ENCODE assay signal across 10 mouse cellular contexts in genomic region chr15:80098809-80099208, GRCm38 (mm10). TPM values are rescaled to one million over a fixed set of nuclear protein-coding genes. Genes with fewer than 3 reads are reported as not detected.
A peak's percentile ranks its signal among the peaks of the same experiment; 100 is the strongest.
DNase-seq lines count a peak whose midpoint lies in the region; ATAC-seq and TF ChIP-seq lines count a peak whose summit lies in the region.
"Had no signal": no experiment of that assay in that cellular context is flagged by ENCODE, and none has a peak within 500 bp of the region (broad histone marks: within the 10 kb centered on the region; RNA-seq: fewer than 3 reads in every experiment).

No protein-coding gene starts in this region.

- H3K9ac ChIP-seq in hindbrain, embryonic 14.5 days: no peak overlapping the region
- H3K9ac ChIP-seq: embryonic facial prominence, embryonic 12.5 days; midbrain, embryonic 12.5 days had no signal

- no peaks in the 10 kb centered on the region for H3K27me3 ChIP-seq in hindbrain, embryonic 14.5 days (ENCODE audit: control insufficient read depth, insufficient read depth, low read length)

- no peak for TF ChIP-seq CTCF in embryonic fibroblast, embryonic 13.5 days (IDR thresholded peaks at IDR 0.05; ENCODE audit: borderline replicate concordance, insufficient read depth, low read length)

- H3K4me2 ChIP-seq in hindbrain, embryonic 14.5 days (replicated peaks): no peak overlapping the region
- H3K4me2 ChIP-seq: embryonic facial prominence, embryonic 12.5 days; midbrain, embryonic 12.5 days had no signal

- no peak overlapping the region for H3K27ac ChIP-seq in embryonic fibroblast, embryonic 13.5 days (ENCODE audit: insufficient read depth, low read length)
- no peak overlapping the region for H3K27ac ChIP-seq in hindbrain, embryonic 14.5 days
- H3K27ac ChIP-seq: embryonic facial prominence, embryonic 12.5 days; midbrain, embryonic 12.5 days had no signal

- no peak overlapping the region for H3K4me3 ChIP-seq in embryonic fibroblast, embryonic 13.5 days (ENCODE audit: insufficient read depth, low read length)
- no peak overlapping the region for H3K4me3 ChIP-seq in hindbrain, embryonic 14.5 days (replicated peaks; ENCODE audit: low read length)
- H3K4me3 ChIP-seq: embryonic facial prominence, embryonic 12.5 days; midbrain, embryonic 12.5 days had no signal

- DNase-seq in heart, adult 11 months: peak; percentile 94
- DNase-seq in heart, adult 8-10 months (ENCODE audit: low spot score): no peak
- DNase-seq in retina, adult 2 months (ENCODE audit: low read depth, low spot score): peak; percentile 67
- DNase-seq in retina, embryonic 14.5 days (ENCODE audit: low spot score): no peak
- DNase-seq in retina, postnatal 1 day: peak; percentile 66
- no peak for DNase-seq in hindbrain, embryonic 14.5 days (ENCODE audit: low spot score)
- no peak for DNase-seq in thymus, postnatal 4 days

- no peak for ATAC-seq in hindbrain, embryonic 14.5 days (ENCODE audit: low FRiP score)

- H3K36me3 ChIP-seq in hindbrain, embryonic 14.5 days (replicated peaks; ENCODE audit: control insufficient read depth, insufficient read depth): no peaks in the 10 kb centered on the region
- H3K36me3 ChIP-seq: embryonic facial prominence, embryonic 12.5 days; midbrain, embryonic 12.5 days had no signal

- peak; percentile 47; the same call in 1 of the 2 replicates for TF ChIP-seq POLR2A in embryonic fibroblast, embryonic 13.5 days (IDR thresholded peaks at IDR 0.05; ENCODE audit: low read depth, low read length)

- whole genome bisulfite sequencing in hindbrain, embryonic 14.5 days: 50% methylated on average over 9 of the region's 9 CpGs

- no peaks in the 10 kb centered on the region for H3K9me3 ChIP-seq in hindbrain, embryonic 14.5 days (ENCODE audit: control insufficient read depth, low read length)
- H3K9me3 ChIP-seq: embryonic facial prominence, embryonic 12.5 days; midbrain, embryonic 12.5 days had no signal

- peaks cover 9% of the 10 kb centered on the region for H3K4me1 ChIP-seq in embryonic fibroblast, embryonic 13.5 days (ENCODE audit: control insufficient read depth, insufficient read depth, low read length)
- peaks cover 14% of the 10 kb centered on the region for H3K4me1 ChIP-seq in hindbrain, embryonic 14.5 days (replicated peaks; ENCODE audit: control insufficient read depth, insufficient read depth, low read length)

RNA-seq across cellular contexts. Expression of gene Rpl3, which starts 7.1 kb away (rescaled TPM):
- total RNA-seq in heart, adult 8-10 months (2022): 100 to 1,000 TPM; 125 to 157 (median 135) TPM
- 1,636 and 1,653 TPM in 2 replicates for polyA plus RNA-seq in embryonic fibroblast, embryonic 13.5 days (2011; ENCODE audit: insufficient read length, low read depth, missing spikeins)
- polyA plus RNA-seq in hindbrain, embryonic 14.5 days (2014; fragmentation: Nextera tagmentation; extraction: Ambion mirVana): 685 and 734 TPM in 2 replicates

RNA-seq across cellular contexts. Expression of gene Syngr1, which starts 7.7 kb away (rescaled TPM):
- total RNA-seq in heart, adult 8-10 months (2022): 100 to 1,000 TPM in 2 of 4 experiments, 10 to 100 TPM in 2; 91.7 to 111 (median 98.9) TPM
- polyA plus RNA-seq in embryonic fibroblast, embryonic 13.5 days (2011; ENCODE audit: insufficient read length, low read depth, missing spikeins): 0.95 and 1.1 TPM in 2 replicates
- polyA plus RNA-seq in hindbrain, embryonic 14.5 days (2014; fragmentation: Nextera tagmentation; extraction: Ambion mirVana): 37.0 and 38.7 TPM in 2 replicates

RNA-seq across cellular contexts. Expression of gene Tab1, which starts 34.1 kb away (rescaled TPM):
- 10 to 100 TPM; 17.7 to 24.7 (median 23.3) TPM for total RNA-seq in heart, adult 8-10 months (2022)
- polyA plus RNA-seq in embryonic fibroblast, embryonic 13.5 days (2011; ENCODE audit: insufficient read length, low read depth, missing spikeins): 11.0 and 12.2 TPM in 2 replicates
- polyA plus RNA-seq in hindbrain, embryonic 14.5 days (2014; fragmentation: Nextera tagmentation; extraction: Ambion mirVana): 32.2 and 36.1 TPM in 2 replicates

Comparison
In these comparisons a context has a peak if more than half of its experiments do, and no peak if none do; other contexts are left out.
1. DNase-seq: peak in heart, adult 11 months (single experiment), retina, adult 2 months (single experiment) and retina, postnatal 1 day (single experiment); none in heart, adult 8-10 months (single experiment), retina, embryonic 14.5 days (single experiment), hindbrain, embryonic 14.5 days (single experiment) and thymus, postnatal 4 days (single experiment).
2. RNA of gene Syngr1, which starts 7.7 kb away (polyA plus RNA-seq): 37.0 to 38.7 TPM in hindbrain, embryonic 14.5 days; 0.95 to 1.1 TPM in embryonic fibroblast, embryonic 13.5 days; every median in the first group is over 10 times any median in the second.